Mouse (Mus musculus) frontal cortex, adult 2 months (tissue): ENCODE data around the gene 2310033P09Rik. TPM values are rescaled to one million over a fixed set of nuclear protein-coding genes. Genes with fewer than 3 reads are reported as not detected.
"Not testable (repeated sequence)": the region's sequence is repeated elsewhere in the genome, so short reads cannot be mapped to it uniquely, and the experiment has no call there.

Experiments used
- DNase-seq, 2 experiments: peaks; one replicate each; pipeline ENCODE4 v3.0.0; 2022; ENCODE audit warnings: low spot score in 1 of 2; ENCODE audit errors: extremely low spot score in 1 of 2
- polyA plus RNA-seq: library from polyadenylated mRNA; depleted of rRNA; stranded (reverse); fragments of >200 nt; gene quantifications from 2 replicates; pipeline ENCODE4 v1.2.3, GENCODE M21; 2012

2310033P09Rik gene
- polyA plus RNA-seq, 1 experiment: 35.6 TPM

GRCm38 (mm10) chr11:59196230-59196629 lies 11.9 kb upstream of the 2310033P09Rik start:
- no peak for DNase-seq

GRCm38 (mm10) chr11:59201216-59202002 lies 6.7 kb upstream of the 2310033P09Rik start:
- no peak for DNase-seq

- DNase-seq: peak; percentile 78 to 94
Observed at GRCm38 (mm10) chr11:59202081-59202995, 5.8 kb upstream of the 2310033P09Rik start, which contains the start of gene Mrpl55. Gene Mrpl55, plus strand, starts transcription at chr11:59202486.

- peak in 1 of 2 experiments; percentile 69 for DNase-seq
Observed at GRCm38 (mm10) chr11:59209003-59209441, 901 bp downstream of the 2310033P09Rik start.

GRCm38 (mm10) chr11:59209580-59209979 lies 1.5 kb downstream of the 2310033P09Rik start:
- DNase-seq: no peak

GRCm38 (mm10) chr11:59210020-59210419 lies 1.9 kb downstream of the 2310033P09Rik start:
- DNase-seq: no peak

- DNase-seq: not testable (repeated sequence)
Observed at GRCm38 (mm10) chr11:59211561-59211960, 3.4 kb downstream of the 2310033P09Rik start.

- not testable (repeated sequence) for DNase-seq
Observed at GRCm38 (mm10) chr11:59212320-59212719, 4.2 kb downstream of the 2310033P09Rik start.

GRCm38 (mm10) chr11:59212892-59213494 lies 4.9 kb downstream of the 2310033P09Rik start:
- no peak for DNase-seq

GRCm38 (mm10) chr11:59216955-59217354 lies 8.8 kb downstream of the 2310033P09Rik start:
- DNase-seq: peak in 1 of 2 experiments; percentile 60

- DNase-seq: peak in 1 of 2 experiments; percentile 61
Observed at GRCm38 (mm10) chr11:59218389-59218998, 10.4 kb downstream of the 2310033P09Rik start.

GRCm38 (mm10) chr11:59219064-59219463 lies 10.9 kb downstream of the 2310033P09Rik start:
- DNase-seq: no peak

GRCm38 (mm10) chr11:59221604-59222003 lies 13.5 kb downstream of the 2310033P09Rik start:
- no peak for DNase-seq

GRCm38 (mm10) chr11:59222306-59222705 lies 14.2 kb downstream of the 2310033P09Rik start:
- no peak for DNase-seq

- no peak for DNase-seq
Observed at GRCm38 (mm10) chr11:59224025-59224424, 15.9 kb downstream of the 2310033P09Rik start.

GRCm38 (mm10) chr11:59224470-59224869 lies 16.3 kb downstream of the 2310033P09Rik start:
- DNase-seq: no peak

- DNase-seq: no peak
Observed at GRCm38 (mm10) chr11:59225167-59225566, 17.0 kb downstream of the 2310033P09Rik start.

GRCm38 (mm10) chr11:59226251-59226650 lies 18.1 kb downstream of the 2310033P09Rik start:
- DNase-seq: no peak

- DNase-seq: no peak
Observed at GRCm38 (mm10) chr11:59226787-59227603, 18.9 kb downstream of the 2310033P09Rik start.
